In the genomic region with DNA sequence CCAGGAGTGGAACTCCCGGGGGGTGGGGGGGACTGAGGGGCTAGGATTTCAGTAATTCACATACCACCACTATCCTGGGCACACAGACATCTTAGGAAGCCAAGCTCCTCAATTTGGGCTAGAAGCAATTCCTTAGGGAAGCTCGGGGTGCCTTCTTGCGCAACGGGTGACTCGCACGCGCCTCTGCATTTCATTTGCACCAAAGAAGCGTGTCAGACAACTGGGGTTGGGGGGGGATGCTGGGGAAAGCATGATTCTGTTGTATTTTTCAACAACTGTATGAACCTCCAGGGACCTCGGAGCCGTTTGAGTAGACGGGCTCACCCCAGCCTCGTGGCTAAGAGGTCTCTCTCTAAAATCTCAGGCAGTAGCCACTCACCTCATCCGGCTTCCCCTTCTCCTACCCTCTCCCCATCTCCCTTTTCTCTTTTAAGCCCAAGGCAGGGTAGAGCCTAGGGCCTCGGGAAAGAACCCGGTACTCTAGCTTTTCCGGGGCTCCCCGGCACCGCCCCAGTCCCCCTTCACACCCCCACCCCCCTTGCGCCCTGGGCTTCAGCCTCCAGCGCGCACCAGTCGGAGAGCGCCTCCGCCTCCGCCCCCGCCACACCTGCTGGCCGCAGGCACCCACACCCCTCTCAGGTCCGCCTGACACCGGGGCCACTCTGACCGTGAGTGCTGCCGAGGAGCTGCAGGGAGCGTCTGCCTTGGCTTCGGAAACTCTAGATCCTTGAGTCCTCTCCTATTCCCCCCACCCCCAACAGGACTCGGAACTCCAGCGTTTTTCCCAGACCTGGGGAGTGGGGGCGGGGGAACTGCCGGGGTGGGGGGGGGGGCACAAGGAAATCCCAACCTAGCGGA, we compare ENCODE assay signal across 8 mouse cellular contexts. TPM values are rescaled to one million over a fixed set of nuclear protein-coding genes. Genes with fewer than 3 reads are reported as not detected.
A peak's percentile ranks its signal among the peaks of the same experiment; 100 is the strongest.
DNase-seq lines count a peak whose midpoint lies in the region; ATAC-seq and TF ChIP-seq lines count a peak whose summit lies in the region.

No protein-coding gene starts in this region.

- H3K4me3 ChIP-seq in heart, embryonic 13.5 days, result peak overlapping the region; percentile 64
- peak overlapping the region; percentile 58 for H3K4me3 ChIP-seq in heart, postnatal 0 days (ENCODE audit: low read depth, low read length)
- H3K4me3 ChIP-seq in midbrain, embryonic 16.5 days (ENCODE audit: low read depth, low read length), result peak overlapping the region; percentile 62

- H3K9ac ChIP-seq in heart, embryonic 13.5 days, result no peak overlapping the region
- H3K9ac ChIP-seq in heart, postnatal 0 days (replicated peaks; ENCODE audit: low read depth, low read length), result no peak overlapping the region; the same call in 1 of the 2 replicates
- peak overlapping the region; percentile 78 for H3K9ac ChIP-seq in midbrain, embryonic 16.5 days (ENCODE audit: low read depth, low read length)

- no peak for TF ChIP-seq CTCF in heart, postnatal 0 days (IDR thresholded peaks at IDR 0.05; ENCODE audit: low read depth)

- no peak for ATAC-seq in heart, embryonic 13.5 days (ENCODE audit: extremely low read depth, insufficient number of reproducible peaks, low FRiP score, low TSS enrichment)
- no peak for ATAC-seq in heart, postnatal 0 days (ENCODE audit: insufficient read depth, low read depth)
- ATAC-seq in midbrain, embryonic 16.5 days, result peak; percentile 28; the same call in 1 of the 2 replicates

- H3K4me2 ChIP-seq in heart, embryonic 13.5 days, result peak overlapping the region; percentile 99
- peak overlapping the region; percentile 97 for H3K4me2 ChIP-seq in heart, postnatal 0 days (ENCODE audit: low read depth, low read length)
- peak overlapping the region; percentile 97 for H3K4me2 ChIP-seq in midbrain, embryonic 16.5 days (ENCODE audit: low read length)

- H3K27ac ChIP-seq in heart, embryonic 13.5 days (replicated peaks), result no peak overlapping the region
- H3K27ac ChIP-seq in heart, postnatal 0 days (ENCODE audit: low read depth), result no peak overlapping the region
- H3K27ac ChIP-seq in midbrain, embryonic 16.5 days (ENCODE audit: low read length), result peak overlapping the region; percentile 56

- WGBS in heart, embryonic 13.5 days, result under 1% methylated on average over 35 of the region's 38 CpGs
- 2% methylated on average over 31 of the region's 38 CpGs for WGBS in heart, postnatal 0 days
- WGBS in midbrain, embryonic 16.5 days, result 2% methylated on average over 34 of the region's 38 CpGs

- H3K27me3 ChIP-seq in heart, embryonic 13.5 days (replicated peaks), result peaks cover 76% of the 10 kb centered on the region
- H3K27me3 ChIP-seq in heart, postnatal 0 days (ENCODE audit: control insufficient read depth, insufficient read depth, low read length), result peaks cover 58% of the 10 kb centered on the region
- no peaks in the 10 kb centered on the region; the same call in none of the 2 replicates for H3K27me3 ChIP-seq in midbrain, embryonic 16.5 days (ENCODE audit: control insufficient read depth, insufficient read depth, low read depth, low read length)

- no peaks in the 10 kb centered on the region for H3K36me3 ChIP-seq in heart, embryonic 13.5 days
- H3K36me3 ChIP-seq in heart, postnatal 0 days (replicated peaks; ENCODE audit: control insufficient read depth, insufficient read depth, low read length), result no peaks in the 10 kb centered on the region
- H3K36me3 ChIP-seq in midbrain, embryonic 16.5 days (ENCODE audit: control insufficient read depth, insufficient read depth, low read length), result no peaks in the 10 kb centered on the region

- no peaks in the 10 kb centered on the region for H3K9me3 ChIP-seq in heart, embryonic 13.5 days
- no peaks in the 10 kb centered on the region for H3K9me3 ChIP-seq in heart, postnatal 0 days (replicated peaks; ENCODE audit: control insufficient read depth, low read length)
- H3K9me3 ChIP-seq in midbrain, embryonic 16.5 days (replicated peaks; ENCODE audit: control insufficient read depth, low read length, poor library complexity, severe bottlenecking), result no peaks in the 10 kb centered on the region

- H3K4me1 ChIP-seq in heart, embryonic 13.5 days, result peaks cover 24% of the 10 kb centered on the region
- peaks cover 9% of the 10 kb centered on the region for H3K4me1 ChIP-seq in heart, postnatal 0 days (ENCODE audit: control insufficient read depth, insufficient read depth)
- H3K4me1 ChIP-seq in midbrain, embryonic 16.5 days (ENCODE audit: control insufficient read depth, insufficient read depth, low read length), result peaks cover 7% of the 10 kb centered on the region

- DNase-seq in heart, adult 9 months (ENCODE audit: low spot score in 2 of 2), result no peak
- peak; percentile 20 for DNase-seq in Muller cell, postnatal 12 days (ENCODE audit: inconsistent ontology term)
- no peak for DNase-seq in heart, postnatal 0 days (ENCODE audit: low spot score)
- no peak for DNase-seq in spleen, postnatal 14 days (ENCODE audit: low spot score in 2 of 2)
- no peak for DNase-seq in c-Kit-positive CD71-positive TER-119-positive erythroid progenitor cells, embryonic 14.5 days (ENCODE audit: low spot score)
- no peak for DNase-seq in urinary bladder, adult 2 months (ENCODE audit: low spot score)

- no peak for TF ChIP-seq EP300 in heart, postnatal 0 days (IDR thresholded peaks at IDR 0.05; ENCODE audit: low read depth)

RNA-seq across cellular contexts. Expression of a gene that starts 1.5 kb away (rescaled TPM):
- polyA plus RNA-seq in heart, embryonic 13.5 days (2015; fragmentation: Nextera tagmentation; extraction: Ambion mirVana), result 0.19 and 0.32 TPM in 2 replicates
- not detected in 2 replicates for total RNA-seq in heart, postnatal 0 days (2014; rRNA removed; ENCODE audit: low replicate concordance)
- 0.08 TPM in 1 of 2 replicates, not detected in the other for polyA plus RNA-seq in heart, postnatal 0 days (2015; fragmentation: Nextera tagmentation; extraction: Ambion mirVana)
- 19.2 and 19.5 TPM in 2 replicates for polyA plus RNA-seq in midbrain, embryonic 16.5 days (2015; fragmentation: Nextera tagmentation; extraction: Ambion mirVana)
- not detected in 2 replicates for polyA plus RNA-seq in urinary bladder, adult 2 months (2012; rRNA removed)

Comparison
In these comparisons a context has a peak if more than half of its experiments do, and no peak if none do; other contexts are left out.
1. RNA of a gene that starts 1.5 kb away (polyA plus RNA-seq): 19.2 to 19.5 TPM in midbrain, embryonic 16.5 days; 0.19 to 0.32 TPM in heart, embryonic 13.5 days, 0.08 TPM in heart, postnatal 0 days and not detected in urinary bladder, adult 2 months; every median in the first group is over 10 times any median in the second.
2. Peak in every context shown above with its lines, with median percentiles within 50 percentile points of each other: H3K4me2 ChIP-seq and H3K4me3 ChIP-seq.